Mouse (Mus musculus) myocyte (in vitro differentiated cells): ENCODE measurements around the gene Pacsin3.

Experiments
- MAX ChIP-seq: IDR thresholded peaks from one replicate; pipeline ENCODE4 v1.6.1; 2011; ENCODE audit warnings: low read depth, mild to moderate bottlenecking, control low read depth
- USF1 ChIP-seq: IDR thresholded peaks from one replicate; pipeline ENCODE4 v1.6.1; 2011; ENCODE audit warnings: low read depth, mild to moderate bottlenecking, control low read depth, moderate library complexity

DNA sequence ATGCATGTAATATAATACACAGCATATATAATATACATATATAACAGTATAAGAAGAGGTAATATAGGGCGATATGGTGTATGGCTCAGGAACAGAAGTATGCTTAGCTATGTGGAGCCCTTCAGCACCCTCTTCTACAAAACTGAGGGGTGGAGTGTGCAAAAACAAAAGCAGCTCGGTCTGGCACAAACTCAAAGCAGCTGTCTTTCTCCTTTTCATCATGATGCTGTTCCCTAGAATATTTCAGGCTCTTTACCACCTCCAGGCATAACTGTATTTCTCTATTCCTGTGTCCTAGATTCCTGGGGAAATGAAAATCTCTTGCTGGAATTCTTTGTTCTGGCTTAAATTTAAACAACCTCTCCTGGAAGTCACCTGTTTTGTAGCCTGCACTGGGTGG lies 26.0 kb upstream of the Pacsin3 start:
- no peak for TF ChIP-seq MAX
- no peak for TF ChIP-seq USF1
